Mouse (Mus musculus): ENCODE measurements around the gene Cracr2b.

DNA sequence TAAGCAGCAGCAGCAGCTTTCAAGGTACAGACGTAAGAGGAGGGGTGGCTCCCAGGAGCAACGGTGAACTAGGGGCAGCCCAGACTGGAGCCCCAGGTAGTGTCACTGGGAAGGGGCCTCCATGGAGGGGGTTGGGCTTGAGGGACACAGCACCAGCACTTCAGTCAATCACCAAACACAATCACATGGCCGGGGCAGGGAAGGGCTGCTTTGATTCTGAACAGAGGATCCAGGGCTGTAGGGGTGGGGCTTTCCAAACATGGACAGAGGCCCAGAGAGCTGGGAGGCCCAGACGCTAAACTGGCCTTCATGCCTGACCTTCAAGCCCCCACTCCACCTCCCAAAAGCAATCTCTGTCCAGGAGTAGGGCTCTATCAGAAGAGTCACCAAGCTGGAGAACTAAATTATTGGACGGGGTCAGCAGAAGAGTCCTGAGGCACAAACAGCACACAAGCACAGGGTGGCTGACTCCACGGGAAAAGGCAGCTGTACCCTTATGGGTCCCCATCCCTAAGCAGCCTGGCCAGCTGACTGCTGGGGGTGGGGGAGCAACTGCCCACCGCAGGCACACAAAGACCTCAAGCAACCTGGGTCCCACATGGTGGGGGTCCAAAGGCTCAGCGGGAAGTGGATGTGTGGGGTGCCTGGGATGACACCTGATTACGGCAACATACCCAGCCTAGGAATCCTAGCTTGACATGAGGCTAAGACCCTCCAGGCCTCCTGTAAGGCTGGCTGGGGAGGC is 30.9 kb upstream of the Cracr2b start:
- no peak for TF ChIP-seq POLR2A (IDR thresholded peaks at IDR 0.05; ENCODE audit: borderline replicate concordance, control insufficient read depth, low read depth, low read length)
- no peak for TF ChIP-seq CTCF (IDR thresholded peaks at IDR 0.05; ENCODE audit: control insufficient read depth, insufficient read depth, low read length)
